Mouse (Mus musculus) liver (tissue): ENCODE data around the gene Skp2.

Experiments used
- DNase-seq: peaks from one replicate; pipeline ENCODE4 v3.0.0-alpha.2; 2020; ENCODE audit warnings: mixed read lengths

Skp2 gene

DNA sequence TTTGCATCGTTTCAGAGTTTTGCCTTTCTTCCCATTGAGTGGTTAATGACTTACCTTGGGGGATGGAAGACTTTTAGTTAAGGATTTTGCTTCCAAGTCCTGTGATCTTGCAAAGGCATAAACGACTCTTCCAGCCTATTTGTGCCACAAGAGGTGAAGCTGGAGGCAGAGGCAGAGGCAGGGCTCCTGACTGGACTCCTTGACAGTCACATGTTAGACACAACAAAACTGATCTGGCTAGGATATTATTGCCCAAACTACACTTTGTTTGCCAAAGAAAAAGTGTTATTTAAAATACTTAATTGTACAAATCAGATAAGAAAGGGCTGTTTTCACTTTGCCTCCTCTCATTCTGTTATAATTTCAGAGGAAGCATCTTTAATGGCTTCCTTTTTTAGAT is 81.1 kb downstream of the Skp2 start:
- DNase-seq: peak; percentile 49

DNA sequence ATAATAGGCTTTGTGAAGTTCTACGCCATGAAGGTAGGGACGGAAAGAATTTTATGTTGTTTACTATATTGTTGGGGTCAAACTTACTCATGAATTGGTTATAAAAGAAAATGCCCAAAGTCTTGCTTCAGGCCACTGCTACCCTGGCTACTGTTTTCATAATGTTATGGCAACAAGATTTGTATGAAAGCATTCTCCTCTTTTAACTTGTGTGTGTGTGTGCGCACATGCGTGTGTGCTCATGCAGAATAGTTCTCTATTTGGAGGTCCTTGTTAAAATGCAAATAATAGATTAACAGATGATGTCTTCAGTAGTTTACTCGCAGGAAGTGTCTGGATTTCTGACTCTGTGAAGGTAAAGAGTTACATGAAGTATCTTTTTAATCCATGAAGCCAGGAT is 81.5 kb downstream of the Skp2 start:
- no peak for DNase-seq

GRCm38 (mm10) chr15:9073067-9073608 is 82.1 kb downstream of the Skp2 start:
- no peak for DNase-seq

GRCm38 (mm10) chr15:9072630-9073029 is 82.6 kb downstream of the Skp2 start:
- DNase-seq: no peak

DNA sequence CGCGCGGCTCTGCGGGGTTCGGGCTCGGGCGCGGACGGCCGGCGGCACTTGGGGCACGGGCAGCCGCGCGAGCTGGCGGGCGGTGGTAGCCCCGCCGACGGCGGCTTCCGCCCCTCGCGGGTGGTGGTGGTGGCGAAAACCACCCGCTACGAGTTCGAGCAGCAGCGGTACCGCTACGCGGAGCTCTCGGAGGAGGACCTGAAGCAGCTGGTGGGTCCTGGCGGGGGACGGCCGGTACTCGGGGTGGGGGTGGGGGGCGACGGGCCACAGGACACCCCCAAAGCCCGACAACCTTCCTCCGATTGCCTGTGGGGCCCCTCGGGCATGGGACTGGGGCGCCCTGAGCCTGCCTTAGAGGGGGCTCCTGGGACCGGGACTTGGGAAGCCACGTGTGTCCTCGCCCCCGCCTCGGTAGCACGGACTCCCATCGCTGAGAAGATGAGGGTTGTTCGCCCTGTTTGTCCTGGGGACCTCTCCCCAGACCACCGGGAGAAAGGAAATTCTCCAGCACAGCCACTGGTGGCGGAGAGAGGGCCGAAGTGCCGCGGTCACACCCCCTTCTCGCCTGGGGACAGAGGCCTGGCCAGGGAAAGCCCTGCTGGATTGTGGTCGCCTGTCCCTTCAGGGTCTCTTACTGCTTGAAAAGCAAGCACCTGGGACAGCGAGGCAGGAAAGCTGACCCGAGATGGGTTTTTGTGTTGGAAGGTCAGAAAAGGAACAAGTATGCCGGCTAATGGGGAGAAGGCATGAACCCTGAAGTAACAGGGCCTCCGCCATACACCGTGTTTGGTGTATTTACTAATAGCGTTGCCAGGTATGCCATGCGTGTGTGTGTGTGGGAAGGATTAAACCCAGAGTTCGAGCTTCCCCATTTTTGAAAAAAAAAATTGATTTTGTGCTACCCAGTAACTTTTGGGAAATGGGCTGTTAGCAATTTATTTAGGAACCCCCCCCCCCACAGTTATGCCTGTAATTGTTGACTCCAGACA is 83.4 kb downstream of the Skp2 start:
- peak; percentile 69 for DNase-seq

DNA sequence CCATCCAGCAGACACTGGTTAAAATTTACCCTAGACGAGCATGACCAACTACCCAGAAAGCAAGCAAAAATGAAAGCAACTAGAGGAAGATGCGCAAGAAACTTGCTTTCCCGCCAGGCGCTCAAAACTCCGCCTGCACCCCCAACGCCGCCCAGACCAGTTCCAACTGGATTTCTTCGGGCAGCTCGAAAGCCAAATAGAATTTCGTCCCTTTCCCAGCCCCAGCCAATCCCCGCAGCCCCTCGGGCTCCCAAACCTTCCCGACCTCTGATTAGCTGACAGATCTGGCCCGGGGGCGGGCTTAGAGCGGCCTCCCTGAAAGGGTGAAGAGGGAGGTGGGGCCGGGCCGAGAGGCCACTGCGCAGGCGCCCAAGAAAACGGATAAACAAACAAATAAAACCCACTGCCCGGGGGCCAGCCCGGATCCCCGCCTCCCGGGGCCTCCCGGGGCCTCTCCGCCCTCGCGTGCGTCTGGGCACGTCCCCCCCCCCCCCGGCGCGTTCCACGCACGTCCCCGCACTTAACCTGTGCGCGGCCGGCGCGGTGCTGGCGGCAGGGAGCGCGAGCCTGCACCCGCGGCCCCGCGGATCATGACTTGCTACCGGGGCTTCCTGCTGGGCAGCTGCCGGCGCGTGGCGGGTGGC is 84.2 kb downstream of the Skp2 start, which contains the start of gene Nadk2:
Gene Nadk2 (plus strand): TSS at position 349 of the 644 bp plus-strand sequence.
- peak; percentile 100 for DNase-seq

- DNase-seq: no peak
Observed at GRCm38 (mm10) chr15:9070353-9070752, 84.9 kb downstream of the Skp2 start.

DNA sequence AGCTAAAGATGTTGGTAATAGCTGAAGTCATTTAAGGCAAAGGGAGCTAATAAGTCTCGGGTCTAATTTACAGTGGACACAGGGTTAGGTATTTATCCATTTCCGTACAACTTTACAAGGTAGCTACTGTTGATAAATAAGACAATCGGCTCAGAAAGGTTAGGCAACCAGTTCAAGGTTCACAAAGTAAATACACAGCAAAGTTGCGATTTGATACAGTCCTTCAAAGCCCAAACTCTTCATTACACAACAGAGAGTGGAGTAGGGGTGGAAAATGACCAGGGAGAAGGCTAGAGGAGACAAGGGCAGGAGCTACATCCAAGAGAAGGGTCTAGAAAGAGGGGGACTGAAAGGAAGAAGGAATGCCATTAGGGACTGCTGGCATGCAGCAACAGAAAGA is 86.3 kb downstream of the Skp2 start:
- no peak for DNase-seq
